Comparison of ENCODE assay signal across 13 mouse cellular contexts in the genomic region with DNA sequence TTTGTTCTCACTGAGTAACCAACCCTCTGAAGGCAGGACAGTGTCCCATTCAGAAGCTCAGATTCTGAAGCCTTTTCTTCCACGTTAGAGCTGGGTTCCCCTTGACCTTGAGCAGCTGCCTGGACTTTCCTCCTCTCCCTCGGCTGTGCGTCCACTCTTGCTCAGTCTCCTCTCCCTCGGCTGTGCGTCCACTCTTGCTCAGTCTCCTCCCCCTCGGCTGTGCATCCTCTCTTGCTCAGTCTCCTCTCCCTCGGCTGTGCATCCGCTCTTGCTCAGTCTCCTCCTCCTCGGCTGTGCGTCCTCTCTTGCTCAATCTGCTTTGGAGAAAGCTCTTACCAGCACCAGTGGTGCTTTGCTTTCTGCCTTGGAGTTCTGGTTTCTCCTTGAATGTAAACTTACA.
A peak's percentile ranks its signal among the peaks of the same experiment; 100 is the strongest.
DNase-seq lines count a peak whose midpoint lies in the region; ATAC-seq and TF ChIP-seq lines count a peak whose summit lies in the region.
"Had no signal": no experiment of that assay in that cellular context is flagged by ENCODE, and none has a peak within 500 bp of the region (broad histone marks: within the 10 kb centered on the region; RNA-seq: fewer than 3 reads in every experiment).

No protein-coding gene starts in this region.

- WGBS in intestine, postnatal 0 days: 65% methylated on average over 10 of the region's 10 CpGs

- no peaks in the 10 kb centered on the region for H3K27me3 ChIP-seq in intestine, postnatal 0 days (replicated peaks; ENCODE audit: control insufficient read depth, insufficient read depth, low read length)
- H3K27me3 ChIP-seq: heart, embryonic 15.5 days; megakaryocyte, embryonic 14.5 days; neural tube, embryonic 12.5 days had no signal

- DNase-seq in adrenal gland, adult 2 months: peak; percentile 9
- DNase-seq in adrenal gland, postnatal 14 days: no peak
- DNase-seq in layer of hippocampus, adult 18-20 months (ENCODE audit: low spot score in 2 of 2): peak; percentile 22 to 54
- no peak for DNase-seq in layer of hippocampus, adult 9-10 months (ENCODE audit: low spot score)
- DNase-seq in 3134 (ENCODE audit: extremely low read depth, insufficient read length, low spot score): peak; percentile 47
- peak; percentile 77 for DNase-seq in cerebellum, adult 9-11 months
- no peak for DNase-seq in lung, postnatal 10 days

- no peak overlapping the region for H3K9ac ChIP-seq in intestine, postnatal 0 days (ENCODE audit: low read depth, low read length)
- H3K9ac ChIP-seq: heart, embryonic 15.5 days; liver, embryonic 14.5 days; neural tube, embryonic 12.5 days had no signal

- H3K27ac ChIP-seq in intestine, postnatal 0 days (ENCODE audit: low read depth, low read length): no peak overlapping the region
- H3K27ac ChIP-seq: heart, embryonic 15.5 days; liver, embryonic 14.5 days; neural tube, embryonic 12.5 days; stomach, postnatal 0 days had no signal

- ATAC-seq in intestine, postnatal 0 days: no peak

- no peaks in the 10 kb centered on the region for H3K36me3 ChIP-seq in intestine, postnatal 0 days (ENCODE audit: control insufficient read depth, insufficient read depth)
- H3K36me3 ChIP-seq: heart, embryonic 15.5 days; neural tube, embryonic 12.5 days had no signal

- no peak overlapping the region for H3K4me3 ChIP-seq in intestine, postnatal 0 days (ENCODE audit: low read depth, low read length)
- H3K4me3 ChIP-seq: heart, embryonic 15.5 days; megakaryocyte, embryonic 14.5 days; neural tube, embryonic 12.5 days had no signal

- TF ChIP-seq CTCF in intestine, postnatal 0 days (IDR thresholded peaks at IDR 0.05; ENCODE audit: low read depth): no peak

- H3K4me1 ChIP-seq in intestine, postnatal 0 days (replicated peaks; ENCODE audit: control insufficient read depth, insufficient read depth, low read length): no peaks in the 10 kb centered on the region
- H3K4me1 ChIP-seq: megakaryocyte, embryonic 14.5 days; neural tube, embryonic 12.5 days had no signal

- no peaks in the 10 kb centered on the region for H3K9me3 ChIP-seq in intestine, postnatal 0 days (ENCODE audit: control insufficient read depth)
- H3K9me3 ChIP-seq: heart, embryonic 15.5 days; megakaryocyte, embryonic 14.5 days; neural tube, embryonic 12.5 days had no signal

- no peak overlapping the region for H3K4me2 ChIP-seq in intestine, postnatal 0 days (replicated peaks; ENCODE audit: low read depth)
- H3K4me2 ChIP-seq: heart, embryonic 15.5 days; neural tube, embryonic 12.5 days had no signal

Comparison
In these comparisons a context has a peak if more than half of its experiments do, and no peak if none do; other contexts are left out.
1. DNase-seq: peak in adrenal gland, adult 2 months (single experiment), layer of hippocampus, adult 18-20 months (2 of 2), 3134 (single experiment) and cerebellum, adult 9-11 months (single experiment); none in adrenal gland, postnatal 14 days (single experiment), layer of hippocampus, adult 9-10 months (single experiment) and lung, postnatal 10 days (single experiment).